In the genomic region with DNA sequence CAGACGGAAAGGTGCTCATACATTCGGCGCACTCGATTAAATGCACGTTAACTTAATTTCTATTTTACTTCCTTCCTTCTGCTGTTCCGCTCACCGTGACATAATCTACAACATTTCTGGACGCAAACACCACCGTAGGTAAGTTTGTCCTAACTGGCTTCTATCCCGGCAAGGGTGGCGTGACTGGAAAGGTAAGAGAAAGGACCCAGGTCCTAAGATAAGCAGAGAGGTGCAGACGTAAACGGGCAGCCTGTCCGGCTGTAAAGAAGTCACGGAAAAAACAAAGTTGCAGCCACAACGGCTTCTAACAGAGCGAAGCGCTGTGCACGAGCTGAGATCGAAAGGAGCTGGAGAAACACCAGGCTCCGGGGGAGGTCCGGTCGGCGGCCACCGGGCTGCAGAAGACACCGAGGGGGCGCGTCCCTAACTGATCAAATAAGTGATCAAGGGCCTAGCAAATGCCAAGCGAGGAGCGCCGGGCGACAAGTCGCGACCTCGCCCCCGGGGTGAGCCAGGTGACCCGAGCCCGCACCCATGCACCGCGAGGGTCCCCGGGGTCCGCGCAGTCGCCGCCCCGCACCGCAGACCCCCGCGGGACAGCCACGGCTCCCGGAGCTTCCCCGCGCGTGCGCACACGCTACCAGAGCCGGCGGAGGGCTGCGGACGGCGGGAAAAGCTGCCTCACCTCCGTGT, we compare ENCODE assay signal across 8 mouse cellular contexts. TPM values are rescaled to one million over a fixed set of nuclear protein-coding genes. Genes with fewer than 3 reads are reported as not detected.
DNase-seq lines count a peak whose midpoint lies in the region; ATAC-seq and TF ChIP-seq lines count a peak whose summit lies in the region.

No protein-coding gene starts in this region.

- H3K4me1 ChIP-seq in lung, embryonic 16.5 days (replicated peaks; ENCODE audit: control insufficient read depth, insufficient read depth, low read length) = peaks cover 18% of the 10 kb centered on the region
- H3K4me1 ChIP-seq in forebrain, embryonic 16.5 days (replicated peaks; ENCODE audit: control insufficient read depth, insufficient read depth, low read length) = peaks cover 21% of the 10 kb centered on the region
- peaks cover 11 to 13% of the 10 kb centered on the region in 2 experiments for H3K4me1 ChIP-seq in liver, embryonic 14.5 days (replicated peaks; ENCODE audit: control insufficient read depth in 2 of 2, insufficient read depth in 2 of 2, low read length in 1 of 2)
- peaks cover 15% of the 10 kb centered on the region for H3K4me1 ChIP-seq in stomach, embryonic 16.5 days (ENCODE audit: control insufficient read depth, insufficient read depth, low read length)

- WGBS in lung, embryonic 16.5 days = under 1% methylated on average over 51 of the region's 62 CpGs
- 1% methylated on average over 59 of the region's 62 CpGs for WGBS in forebrain, embryonic 16.5 days
- under 1% methylated on average over 61 of the region's 62 CpGs for whole genome bisulfite sequencing in liver, embryonic 14.5 days (ENCODE audit: insufficient replicate concordance)
- under 1% methylated on average over 62 of the region's 62 CpGs for WGBS in stomach, embryonic 16.5 days

- ATAC-seq in lung, embryonic 16.5 days (ENCODE audit: low read depth) = peak; percentile 79
- ATAC-seq in forebrain, embryonic 16.5 days = peak; percentile 80
- ATAC-seq in liver, embryonic 14.5 days (ENCODE audit: insufficient read depth) = peak; percentile 68
- ATAC-seq in stomach, embryonic 16.5 days (ENCODE audit: insufficient read depth, low FRiP score) = peak; percentile 76

- no peak for TF ChIP-seq CTCF in liver, embryonic 14.5 days (IDR thresholded peaks at IDR 0.05; ENCODE audit: low read depth)

- H3K27ac ChIP-seq in lung, embryonic 16.5 days (ENCODE audit: low read length) = peak overlapping the region; percentile 99
- peak overlapping the region; percentile 97 for H3K27ac ChIP-seq in forebrain, embryonic 16.5 days (ENCODE audit: low read length)
- H3K27ac ChIP-seq in liver, embryonic 14.5 days = peak overlapping the region; percentile 94
- peak overlapping the region; percentile 99 for H3K27ac ChIP-seq in stomach, embryonic 16.5 days (ENCODE audit: low read length)

- H3K9me3 ChIP-seq in lung, embryonic 16.5 days (ENCODE audit: control insufficient read depth, low read length) = no peaks in the 10 kb centered on the region
- no peaks in the 10 kb centered on the region for H3K9me3 ChIP-seq in forebrain, embryonic 16.5 days (ENCODE audit: control insufficient read depth, low read length)
- no peaks in the 10 kb centered on the region for H3K9me3 ChIP-seq in liver, embryonic 14.5 days (ENCODE audit: control insufficient read depth, low read length)
- H3K9me3 ChIP-seq in stomach, embryonic 16.5 days (replicated peaks; ENCODE audit: control insufficient read depth, low read length) = no peaks in the 10 kb centered on the region

- H3K9ac ChIP-seq in lung, embryonic 16.5 days (ENCODE audit: low read length) = peak overlapping the region; percentile 88
- H3K9ac ChIP-seq in forebrain, embryonic 16.5 days (replicated peaks; ENCODE audit: low read depth, low read length) = peak overlapping the region; percentile 90
- peak overlapping the region; percentile 93 for H3K9ac ChIP-seq in liver, embryonic 14.5 days (replicated peaks)
- peak overlapping the region; percentile 94 for H3K9ac ChIP-seq in stomach, embryonic 16.5 days (ENCODE audit: low read length)

- H3K4me3 ChIP-seq in lung, embryonic 16.5 days (ENCODE audit: low read length) = peak overlapping the region; percentile 93
- peak overlapping the region; percentile 91 for H3K4me3 ChIP-seq in forebrain, embryonic 16.5 days (replicated peaks; ENCODE audit: low read length)
- H3K4me3 ChIP-seq in liver, embryonic 14.5 days (ENCODE audit: insufficient read depth in 1 of 2, low read depth in 2 of 2, low read length in 2 of 2) = peak overlapping the region; percentile 85 to 98
- H3K4me3 ChIP-seq in stomach, embryonic 16.5 days (replicated peaks; ENCODE audit: low read length) = peak overlapping the region; percentile 94

- H3K4me2 ChIP-seq in lung, embryonic 16.5 days (ENCODE audit: low read depth, low read length) = peak overlapping the region; percentile 96
- peak overlapping the region; percentile 75 for H3K4me2 ChIP-seq in forebrain, embryonic 16.5 days (ENCODE audit: low read length)
- peak overlapping the region; percentile 94 for H3K4me2 ChIP-seq in liver, embryonic 14.5 days (ENCODE audit: low read depth)
- peak overlapping the region; percentile 84 for H3K4me2 ChIP-seq in stomach, embryonic 16.5 days (ENCODE audit: low read depth, low read length)

- H3K36me3 ChIP-seq in lung, embryonic 16.5 days (ENCODE audit: control insufficient read depth, insufficient read depth, low read length) = no peaks in the 10 kb centered on the region; the same call in 1 of the 2 replicates
- no peaks in the 10 kb centered on the region for H3K36me3 ChIP-seq in forebrain, embryonic 16.5 days (ENCODE audit: control insufficient read depth, insufficient read depth)
- H3K36me3 ChIP-seq in liver, embryonic 14.5 days (replicated peaks; ENCODE audit: control insufficient read depth, insufficient read depth, low read depth) = peaks cover 2% of the 10 kb centered on the region; the same call in 1 of the 2 replicates
- no peaks in the 10 kb centered on the region for H3K36me3 ChIP-seq in stomach, embryonic 16.5 days (ENCODE audit: control insufficient read depth, insufficient read depth, low read length)

- H3K27me3 ChIP-seq in lung, embryonic 16.5 days (ENCODE audit: control insufficient read depth, insufficient read depth, low read depth, low read length) = no peaks in the 10 kb centered on the region
- no peaks in the 10 kb centered on the region for H3K27me3 ChIP-seq in forebrain, embryonic 16.5 days (replicated peaks; ENCODE audit: control insufficient read depth, insufficient read depth, low read length)
- H3K27me3 ChIP-seq in liver, embryonic 14.5 days (ENCODE audit: control insufficient read depth, insufficient read depth, low read length) = no peaks in the 10 kb centered on the region
- H3K27me3 ChIP-seq in stomach, embryonic 16.5 days (ENCODE audit: control insufficient read depth, insufficient read depth, low read length) = no peaks in the 10 kb centered on the region

- no peak for TF ChIP-seq EP300 in liver, embryonic 14.5 days (IDR thresholded peaks at IDR 0.05; ENCODE audit: low read depth)

- peak; percentile 12 to 15 for DNase-seq in adrenal gland, postnatal 4 days (ENCODE audit: low spot score in 2 of 2)
- DNase-seq in adrenal gland, adult 8-10 months = no peak
- no peak for DNase-seq in lung, adult 18-20 months
- peak; percentile 22 to 41 (median 29) for DNase-seq in liver, embryonic 14.5 days (ENCODE audit: low read depth in 3 of 3, low spot score in 3 of 3)
- no peak for DNase-seq in left cerebral cortex, adult 9 months (ENCODE audit: low spot score in 2 of 2)

RNA-seq across cellular contexts. Expression of a gene that starts 0.7 kb away (rescaled TPM):
- 10 to 100 TPM; 49.1 to 52.0 TPM for total RNA-seq in adrenal gland, postnatal 4 days (2021)
- total RNA-seq in adrenal gland, adult 8-10 months (2022) = 10 to 100 TPM; 34.2 to 45.1 (median 40.6) TPM
- 58.9 and 60.1 TPM in 2 replicates for polyA plus RNA-seq in lung, embryonic 16.5 days (2015; fragmentation: Nextera tagmentation; extraction: Ambion mirVana)
- polyA plus RNA-seq in forebrain, embryonic 16.5 days (2015; fragmentation: Nextera tagmentation; extraction: Ambion mirVana) = 68.3 and 72.6 TPM in 2 replicates
- polyA plus RNA-seq in liver, embryonic 14.5 days (2012; rRNA removed) = 8.1 and 15.0 TPM in 2 replicates
- 26.9 and 28.6 TPM in 2 replicates for polyA plus RNA-seq in liver, embryonic 14.5 days (2014; fragmentation: Nextera tagmentation; extraction: Ambion mirVana)
- 51.0 and 54.2 TPM in 2 replicates for polyA plus RNA-seq in stomach, embryonic 16.5 days (2015; fragmentation: Nextera tagmentation; extraction: Ambion mirVana)

RNA-seq across cellular contexts. Expression of a gene that starts 42.4 kb away (rescaled TPM):
- under 1 TPM in 1 of 2 experiments, not detected in 1; 0.48 TPM for total RNA-seq in adrenal gland, postnatal 4 days (2021)
- under 1 TPM in 2 of 4 experiments, not detected in 2; 0.17 to 0.24 TPM for total RNA-seq in adrenal gland, adult 8-10 months (2022)
- polyA plus RNA-seq in lung, embryonic 16.5 days (2015; fragmentation: Nextera tagmentation; extraction: Ambion mirVana) = 0.96 and 1.2 TPM in 2 replicates
- 1.1 and 1.5 TPM in 2 replicates for polyA plus RNA-seq in forebrain, embryonic 16.5 days (2015; fragmentation: Nextera tagmentation; extraction: Ambion mirVana)
- 0.06 TPM in 1 of 2 replicates, not detected in the other for polyA plus RNA-seq in liver, embryonic 14.5 days (2012; rRNA removed)
- 0.06 TPM in 1 of 2 replicates, not detected in the other for polyA plus RNA-seq in liver, embryonic 14.5 days (2014; fragmentation: Nextera tagmentation; extraction: Ambion mirVana)
- polyA plus RNA-seq in stomach, embryonic 16.5 days (2015; fragmentation: Nextera tagmentation; extraction: Ambion mirVana) = 0.08 and 0.41 TPM in 2 replicates

Comparison
In these comparisons a context has a peak if more than half of its experiments do, and no peak if none do; other contexts are left out.
1. DNase-seq: peak in adrenal gland, postnatal 4 days (2 of 2) and liver, embryonic 14.5 days (3 of 3); none in adrenal gland, adult 8-10 months (single experiment), lung, adult 18-20 months (0 of 2) and left cerebral cortex, adult 9 months (0 of 2).
2. Peak in every context shown above with its lines, with median percentiles within 50 percentile points of each other: ATAC-seq, H3K27ac ChIP-seq, H3K4me2 ChIP-seq, H3K4me3 ChIP-seq and H3K9ac ChIP-seq.